Mouse (Mus musculus) testis, adult 2 months (tissue): ENCODE results near the gene Sim1. TPM values are rescaled to one million over a fixed set of nuclear protein-coding genes. Genes with fewer than 3 reads are reported as not detected.

Experiments used
- H3K27ac ChIP-seq: fragments of 200-500 bp; 2 replicates; pipeline ENCODE4 v1.5.1; 2012; ENCODE audit warnings: low read depth, low read length; ENCODE audit not compliant: control insufficient read depth, insufficient read depth
- H3K27me3 ChIP-seq: fragments of 200-500 bp; 2 replicates; pipeline ENCODE4 v1.6.1; 2012; ENCODE audit warnings: mild to moderate bottlenecking, low read length, moderate library complexity; ENCODE audit not compliant: control insufficient read depth, insufficient read depth
- H3K36me3 ChIP-seq: fragments of 200-500 bp; 2 replicates; pipeline ENCODE4 v1.6.1; 2012; ENCODE audit warnings: mild to moderate bottlenecking, low read length; ENCODE audit not compliant: control insufficient read depth, insufficient read depth
- H3K4me1 ChIP-seq: fragments of 200-500 bp; 2 replicates; pipeline ENCODE4 v1.6.1; 2012; ENCODE audit warnings: low read length; ENCODE audit not compliant: control insufficient read depth, insufficient read depth
- H3K4me3 ChIP-seq: fragments of 200-500 bp; 2 replicates; pipeline ENCODE4 v1.5.1; 2012; ENCODE audit warnings: low read depth, mild to moderate bottlenecking, low read length, moderate library complexity, mixed read lengths; ENCODE audit not compliant: control insufficient read depth
- CTCF ChIP-seq: fragments of 200-500 bp; IDR thresholded peaks from 2 replicates; pipeline ENCODE4 v1.5.1; 2012; ENCODE audit warnings: low read depth, mild to moderate bottlenecking, inconsistent platforms, low read length, moderate library complexity; ENCODE audit not compliant: control insufficient read depth, insufficient read depth, insufficient replicate concordance
- POLR2A ChIP-seq: fragments of 200-500 bp; IDR thresholded peaks from 2 replicates; pipeline ENCODE4 v1.6.1; 2012; ENCODE audit warnings: low read depth, mild to moderate bottlenecking, inconsistent platforms, low read length, moderate library complexity; ENCODE audit not compliant: control insufficient read depth
- polyA plus RNA-seq: library from polyadenylated mRNA; depleted of rRNA; stranded (reverse); fragments of >200 nt; gene quantifications from 2 replicates; pipeline ENCODE4 v1.2.3, GENCODE M21; 2012

Gene Sim1
- polyA plus RNA-seq, 1 experiment = 0.04 TPM

- Histone ChIP-seq H3K4me1 (peaks cover 11% of the 10 kb centered on the region), H3K27ac (no peak overlapping the region), H3K36me3 (no peaks in the 10 kb centered on the region), H3K27me3 (no peaks in the 10 kb centered on the region; the same call in 1 of the 2 replicates), H3K4me3 (no peak overlapping the region)
- no peak for TF ChIP-seq CTCF
- TF ChIP-seq POLR2A = no peak
These were observed 2.5 kb upstream of the Sim1 start for GRCm38 (mm10) chr10:50891876-50892711.

- no peak for TF ChIP-seq POLR2A
- TF ChIP-seq CTCF = no peak
- Histone ChIP-seq H3K4me1 (peaks cover 11% of the 10 kb centered on the region), H3K27ac (no peak overlapping the region), H3K4me3 (no peak overlapping the region), H3K27me3 (peaks cover 5% of the 10 kb centered on the region; the same call in 1 of the 2 replicates), H3K36me3 (no peaks in the 10 kb centered on the region)
These were observed 1.7 kb upstream of the Sim1 start for GRCm38 (mm10) chr10:50892751-50893320.

- peaks cover 6% of the 10 kb centered on the region; the same call in 1 of the 2 replicates for H3K27me3 ChIP-seq
- no peak overlapping the region for H3K27ac ChIP-seq
- no peak for TF ChIP-seq CTCF
- no peak for TF ChIP-seq POLR2A
- H3K4me3 ChIP-seq = no peak overlapping the region
- peaks cover 11% of the 10 kb centered on the region for H3K4me1 ChIP-seq
- H3K36me3 ChIP-seq = no peaks in the 10 kb centered on the region
These were observed 1.0 kb upstream of the Sim1 start for GRCm38 (mm10) chr10:50893546-50893945.

- no peaks in the 10 kb centered on the region for H3K36me3 ChIP-seq
- peaks cover 11% of the 10 kb centered on the region for H3K4me1 ChIP-seq
- no peak overlapping the region for H3K27ac ChIP-seq
- TF ChIP-seq POLR2A (no peak), CTCF (no peak)
- H3K27me3 ChIP-seq = peaks cover 8% of the 10 kb centered on the region
- H3K4me3 ChIP-seq = peak overlapping the region; percentile 63
These were observed 687 bp downstream of the Sim1 start for GRCm38 (mm10) chr10:50895091-50895790.

GRCm38 (mm10) chr10:50895881-50896766 lies 1.6 kb downstream of the Sim1 start:
- no peak overlapping the region for H3K4me3 ChIP-seq
- H3K36me3 ChIP-seq = no peaks in the 10 kb centered on the region
- TF ChIP-seq POLR2A (no peak), CTCF (no peak)
- H3K27ac ChIP-seq = no peak overlapping the region
- H3K4me1 ChIP-seq = peaks cover 17% of the 10 kb centered on the region
- H3K27me3 ChIP-seq = peaks cover 16% of the 10 kb centered on the region

- TF ChIP-seq POLR2A = no peak
- no peak for TF ChIP-seq CTCF
- Histone ChIP-seq H3K27me3 (peaks cover 17% of the 10 kb centered on the region), H3K36me3 (no peaks in the 10 kb centered on the region), H3K4me3 (no peak overlapping the region), H3K27ac (no peak overlapping the region), H3K4me1 (peaks cover 18% of the 10 kb centered on the region)
These were observed 2.3 kb downstream of the Sim1 start for GRCm38 (mm10) chr10:50896767-50897390.
